34 mouse cellular contexts compared by ENCODE assay signal in genomic region chr1:58734043-58734920, GRCm38 (mm10). TPM values are rescaled to one million over a fixed set of nuclear protein-coding genes. Genes with fewer than 3 reads are reported as not detected.
DNase-seq lines count a peak whose midpoint lies in the region; ATAC-seq and TF ChIP-seq lines count a peak whose summit lies in the region.
"Had no signal": no experiment of that assay in that cellular context is flagged by ENCODE, and none has a peak within 500 bp of the region (broad histone marks: within the 10 kb centered on the region; RNA-seq: fewer than 3 reads in every experiment).

No protein-coding gene starts in this region.

- peak overlapping the region; percentile 95 for H3K27ac ChIP-seq in kidney, adult 2 months (ENCODE audit: insufficient read depth, low read depth, low read length)
- H3K27ac ChIP-seq: hindbrain, embryonic 12.5 days; limb, embryonic 10.5 days; limb, embryonic 15.5 days; liver, embryonic 13.5 days; midbrain, embryonic 12.5 days; neural tube, embryonic 13.5 days had no signal

- TF ChIP-seq CTCF in kidney, adult 2 months (conservative IDR thresholded peaks at IDR 0.05; ENCODE audit: insufficient read depth, insufficient read length, low read depth, low read length): no peak

- H3K27me3 ChIP-seq in kidney, adult 2 months (replicated peaks; ENCODE audit: control insufficient read depth, insufficient read depth, low read length): no peaks in the 10 kb centered on the region
- H3K27me3 ChIP-seq: hindbrain, embryonic 12.5 days; limb, embryonic 15.5 days; liver, embryonic 13.5 days; megakaryocyte, embryonic 14.5 days; midbrain, embryonic 12.5 days; neural tube, embryonic 13.5 days; Patski had no signal

- H3K36me3 ChIP-seq in kidney, adult 2 months (ENCODE audit: control insufficient read depth, insufficient read depth, low read length): peaks cover 26% of the 10 kb centered on the region

- DNase-seq in kidney, adult 2 months: peak; percentile 48
- no peak for DNase-seq in kidney, postnatal 36 days
- DNase-seq in CD4-positive helper T cell, adult 2 months (ENCODE audit: low read depth, low spot score): peak; percentile 69
- peak; percentile 58 for DNase-seq in CD4-positive, CD25-positive, alpha-beta regulatory T cell, adult 2 months (ENCODE audit: low read depth, low spot score)
- no peak for DNase-seq in spleen, adult 18-20 months
- DNase-seq: adrenal gland, postnatal 36 days; B cell, adult 2 months; cerebellum, adult 18-20 months; cerebellum, postnatal 10 days; forebrain, postnatal 0 days; gastrocnemius, postnatal 10 days; heart, postnatal 36 days; layer of hippocampus, postnatal 36 days; liver, embryonic 13.5 days; lung, adult 18-20 months; lung, postnatal 4 days; thymus, postnatal 4 days had no signal

- no peak overlapping the region for H3K4me3 ChIP-seq in kidney, adult 2 months (ENCODE audit: insufficient read depth, low read depth, low read length)
- H3K4me3 ChIP-seq: erythroblast, embryonic 14.5 days; hindbrain, embryonic 12.5 days; limb, embryonic 10.5 days; limb, embryonic 15.5 days; liver, embryonic 13.5 days; megakaryocyte, embryonic 14.5 days; midbrain, embryonic 12.5 days; myocyte; neural tube, embryonic 13.5 days had no signal

- peak; percentile 68 for ATAC-seq in inflammation-experienced regulatory T-cells, adult 6 months
- ATAC-seq: forebrain, postnatal 0 days; lung, postnatal 0 days; Patski had no signal

- 70% methylated on average over 11 of the region's 11 CpGs for WGBS in kidney, adult 2 months

- no peak for TF ChIP-seq POLR2A in kidney, adult 2 months (IDR thresholded peaks at IDR 0.05; ENCODE audit: low read depth, low read length)

- H3K4me1 ChIP-seq in kidney, adult 2 months (ENCODE audit: control insufficient read depth, insufficient read depth, low read length): peaks cover 22% of the 10 kb centered on the region
- H3K4me1 ChIP-seq: hindbrain, embryonic 12.5 days; limb, embryonic 10.5 days; limb, embryonic 15.5 days; liver, embryonic 13.5 days; midbrain, embryonic 12.5 days; neural tube, embryonic 13.5 days had no signal

RNA-seq across cellular contexts. Expression of gene Cflar, which starts 23.0 kb away (rescaled TPM):
- 65.8 and 71.1 TPM in 2 replicates for polyA plus RNA-seq in kidney, adult 2 months (2012; rRNA removed)
- polyA plus RNA-seq in inflammation-experienced regulatory T-cells, adult 6 months (2017; shearing (Covaris generic)): 100 to 1,000 TPM; 124 to 177 (median 175) TPM

RNA-seq across cellular contexts. Expression of gene Als2cr12, which starts 38.5 kb away (rescaled TPM):
- polyA plus RNA-seq in kidney, adult 2 months (2012; rRNA removed): 0.80 and 0.88 TPM in 2 replicates
- not detected for polyA plus RNA-seq in inflammation-experienced regulatory T-cells, adult 6 months (2017; shearing (Covaris generic))
- polyA plus RNA-seq: brain, embryonic 14.5 days; erythroblast, embryonic 14.5 days; forebrain, embryonic 11.5 days; heart, embryonic 11.5 days; heart, embryonic 16.5 days; hindbrain, embryonic 12.5 days; limb, embryonic 10.5 days; liver, embryonic 13.5 days; midbrain, embryonic 12.5 days; midbrain, postnatal 0 days; neural tube, embryonic 13.5 days; stomach, embryonic 14.5 days had no signal

Comparison
In these comparisons a context has a peak if more than half of its experiments do, and no peak if none do; other contexts are left out.
1. DNase-seq: peak in kidney, adult 2 months (single experiment), CD4-positive helper T cell, adult 2 months (single experiment) and CD4-positive, CD25-positive, alpha-beta regulatory T cell, adult 2 months (single experiment); none in kidney, postnatal 36 days (0 of 2) and spleen, adult 18-20 months (0 of 2).